Mouse (Mus musculus): ENCODE data around the gene Wscd2.

DNA sequence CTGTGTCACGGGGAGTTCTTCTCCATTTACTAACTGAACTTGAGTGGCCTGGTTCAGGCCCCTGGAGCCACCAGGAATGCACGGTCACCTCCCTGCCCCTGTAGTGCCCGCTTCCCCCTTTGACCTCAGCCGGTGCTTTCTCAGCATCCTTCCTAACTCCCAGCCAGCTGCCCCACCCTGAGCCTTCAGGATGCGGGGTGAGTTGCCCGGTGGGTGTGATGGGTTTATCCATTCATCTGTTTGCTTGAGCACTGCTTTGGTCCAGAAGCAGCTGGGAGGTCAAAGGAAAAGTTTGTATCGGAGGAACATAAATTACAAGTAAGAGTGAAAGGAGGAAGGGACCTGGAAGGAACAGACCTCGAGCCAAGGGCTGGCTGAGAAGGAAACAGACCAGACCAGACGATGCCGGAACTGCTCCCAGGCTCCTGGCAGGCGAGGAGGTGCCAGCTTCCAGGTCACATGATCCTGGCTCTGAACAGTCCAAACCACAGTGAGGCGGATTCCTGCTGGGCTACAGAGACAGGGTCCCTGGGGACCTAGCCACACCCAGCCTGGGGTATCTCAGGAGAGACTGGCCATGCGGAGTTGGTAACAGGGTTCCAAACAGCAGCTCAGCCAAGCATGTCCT lies 144.0 kb downstream of the Wscd2 start:
- TF ChIP-seq CTCF (IDR thresholded peaks at IDR 0.05; ENCODE audit: control insufficient read depth, insufficient read depth, insufficient replicate concordance, low read depth, low read length) (no peak), POLR2A (IDR thresholded peaks at IDR 0.05; ENCODE audit: control insufficient read depth, low read depth, low read length) (no peak)

Data from testis, adult 2 months (tissue).